Mouse (Mus musculus) C2C12 (cell line): Measurements from ENCODE around the gene Upk1b. TPM values are rescaled to one million over a fixed set of nuclear protein-coding genes. Genes with fewer than 3 reads are reported as not detected.

Experiments used
- H3K27me3 ChIP-seq: one replicate; pipeline ENCODE4 v1.6.1; 2011; ENCODE audit not compliant: control insufficient read depth, insufficient read depth, insufficient read length
- H3K36me3 ChIP-seq: one replicate; pipeline ENCODE4 v1.6.1; 2011; ENCODE audit not compliant: control insufficient read depth, insufficient read depth
- H3K4me3 ChIP-seq: one replicate; pipeline ENCODE4 v1.5.1; 2011; ENCODE audit warnings: mild to moderate bottlenecking, control low read depth; ENCODE audit not compliant: poor library complexity, insufficient read depth, severe bottlenecking
- H3K79me2 ChIP-seq: one replicate; pipeline ENCODE4 v1.6.1; 2011; ENCODE audit not compliant: control insufficient read depth, insufficient read depth
- H3K79me3 ChIP-seq: one replicate; pipeline ENCODE4 v1.6.1; 2011; ENCODE audit warnings: low read depth, control low read depth
- H3ac ChIP-seq: one replicate; pipeline ENCODE3; 2011; ENCODE audit warnings: low read depth; ENCODE audit not compliant: control insufficient read depth, insufficient read length
- CEBPB ChIP-seq: IDR thresholded peaks from one replicate; pipeline ENCODE4 v1.6.1; 2011; ENCODE audit warnings: low read depth, mild to moderate bottlenecking, control low read depth, moderate library complexity
- CTCF ChIP-seq: IDR thresholded peaks from one replicate; pipeline ENCODE4 v1.5.1; 2011; ENCODE audit not compliant: control insufficient read depth, insufficient read depth, insufficient read length
- FOSL1 ChIP-seq: IDR thresholded peaks from one replicate; pipeline ENCODE4 v1.8.0; 2011; ENCODE audit warnings: mild to moderate bottlenecking, low read length; ENCODE audit not compliant: poor library complexity, insufficient read depth, severe bottlenecking
- MAX ChIP-seq: IDR thresholded peaks from one replicate; pipeline ENCODE4 v1.6.1; 2011; ENCODE audit warnings: mild to moderate bottlenecking, control low read depth
- MYOD1 ChIP-seq: IDR thresholded peaks from one replicate; pipeline ENCODE4 v1.6.1; 2011; ENCODE audit warnings: low read depth; ENCODE audit not compliant: control insufficient read depth, insufficient read length
- MYOG ChIP-seq: IDR thresholded peaks from one replicate; pipeline ENCODE4 v1.6.1; 2011; ENCODE audit not compliant: control insufficient read depth, insufficient read length; ENCODE audit errors: extremely low read depth
- USF1 ChIP-seq: IDR thresholded peaks from one replicate; pipeline ENCODE4 v1.6.1; 2011; ENCODE audit warnings: low read depth, mild to moderate bottlenecking, control low read depth, moderate library complexity
- polyA plus RNA-seq: library from polyadenylated mRNA; unstranded; fragments of >200 nt; fragmentation: generic; extraction: Trizol; gene quantifications from one replicate; pipeline ENCODE4 v1.2.1, GENCODE M21; 2012; ENCODE audit warnings: missing spikeins

Upk1b gene
- polyA plus RNA-seq, 1 experiment = 0.04 TPM

GRCm38 (mm10) chr16:38769529-38769928 lies 30.6 kb downstream of the Upk1b start:
- TF ChIP-seq USF1 (no peak), MYOD1 (no peak), CTCF (no peak), FOSL1 (no peak), MYOG (no peak)
- H3K36me3 ChIP-seq = no peaks in the 10 kb centered on the region
- no peaks in the 10 kb centered on the region for H3K79me2 ChIP-seq
- no peak overlapping the region for H3K4me3 ChIP-seq
- H3ac ChIP-seq = no peak overlapping the region
- H3K79me3 ChIP-seq = no peaks in the 10 kb centered on the region
- no peaks in the 10 kb centered on the region for H3K27me3 ChIP-seq

GRCm38 (mm10) chr16:38768386-38768785 lies 31.7 kb downstream of the Upk1b start:
- no peak overlapping the region for H3ac ChIP-seq
- H3K79me2 ChIP-seq = no peaks in the 10 kb centered on the region
- no peaks in the 10 kb centered on the region for H3K27me3 ChIP-seq
- H3K36me3 ChIP-seq = no peaks in the 10 kb centered on the region
- no peak for TF ChIP-seq MYOG
- TF ChIP-seq CTCF = no peak
- no peak for TF ChIP-seq USF1
- H3K4me3 ChIP-seq = no peak overlapping the region
- H3K79me3 ChIP-seq = no peaks in the 10 kb centered on the region

- H3K79me3 ChIP-seq = no peaks in the 10 kb centered on the region
- no peak overlapping the region for H3K4me3 ChIP-seq
- no peak overlapping the region for H3ac ChIP-seq
- no peaks in the 10 kb centered on the region for H3K36me3 ChIP-seq
- TF ChIP-seq CTCF (no peak), MAX (no peak), MYOG (no peak), FOSL1 (no peak), MYOD1 (no peak), CEBPB (no peak), USF1 (no peak)
- no peaks in the 10 kb centered on the region for H3K27me3 ChIP-seq
- H3K79me2 ChIP-seq = no peaks in the 10 kb centered on the region
Observed at GRCm38 (mm10) chr16:38767761-38768160, 32.4 kb downstream of the Upk1b start.

GRCm38 (mm10) chr16:38766671-38767070 lies 33.5 kb downstream of the Upk1b start:
- Histone ChIP-seq H3K27me3 (no peaks in the 10 kb centered on the region), H3ac (no peak overlapping the region), H3K79me3 (no peaks in the 10 kb centered on the region), H3K36me3 (no peaks in the 10 kb centered on the region), H3K4me3 (no peak overlapping the region), H3K79me2 (no peaks in the 10 kb centered on the region)
- TF ChIP-seq CTCF (no peak), MYOD1 (no peak), FOSL1 (no peak), USF1 (no peak), CEBPB (no peak), MAX (no peak), MYOG (no peak)

GRCm38 (mm10) chr16:38763508-38763907 lies 36.6 kb downstream of the Upk1b start:
- Histone ChIP-seq H3K4me3 (no peak overlapping the region), H3K27me3 (no peaks in the 10 kb centered on the region), H3ac (no peak overlapping the region), H3K36me3 (no peaks in the 10 kb centered on the region), H3K79me3 (no peaks in the 10 kb centered on the region), H3K79me2 (no peaks in the 10 kb centered on the region)
- TF ChIP-seq USF1 (no peak), FOSL1 (no peak), MYOD1 (no peak), CEBPB (no peak), MAX (no peak), MYOG (no peak), CTCF (no peak)

- Histone ChIP-seq H3K4me3 (no peak overlapping the region), H3K79me2 (no peaks in the 10 kb centered on the region), H3K27me3 (no peaks in the 10 kb centered on the region), H3K36me3 (no peaks in the 10 kb centered on the region), H3K79me3 (no peaks in the 10 kb centered on the region), H3ac (no peak overlapping the region)
- TF ChIP-seq MYOG (no peak), FOSL1 (no peak), CEBPB (no peak), CTCF (no peak), USF1 (no peak), MYOD1 (no peak), MAX (no peak)
Observed at GRCm38 (mm10) chr16:38762401-38762800, 37.7 kb downstream of the Upk1b start.
